Mouse (Mus musculus) CH12.LX (cell line): ENCODE measurements at regions not wholly inside any gene's neighbourhood (a gene's known extent, or its start where the extent isn't known, plus 50 kb on each side); places are given as distances from the start of the nearest gene placed in this dataset.

Experiments used
- DNase-seq: peaks from one replicate; pipeline ENCODE4 v3.0.0-alpha.2; 2013; ENCODE audit errors: extremely low read depth
- H3K27ac ChIP-seq: 2 replicates; pipeline ENCODE4 v1.5.1; 2012; ENCODE audit warnings: low read depth, mild to moderate bottlenecking, control low read depth, moderate library complexity; ENCODE audit not compliant: insufficient read depth
- H3K27me3 ChIP-seq: replicated peaks from 2 replicates; pipeline ENCODE3; 2012; ENCODE audit warnings: inconsistent platforms
- H3K36me3 ChIP-seq, 2 experiments: replicated peaks in 1 of 2; 2 replicates each; pipeline versions ENCODE3 to v1.6.1; 2012; ENCODE audit warnings: inconsistent platforms in 1 of 2, low read length in 1 of 2, mild to moderate bottlenecking in 1 of 2, mixed read lengths in 1 of 2, moderate library complexity in 1 of 2; ENCODE audit not compliant: control insufficient read depth in 1 of 2, insufficient read depth in 1 of 2
- H3K4me1 ChIP-seq, 2 experiments: 2 replicates each; pipeline ENCODE4 v1.6.1; 2012; ENCODE audit warnings: inconsistent platforms in 1 of 2, moderate library complexity in 1 of 2; ENCODE audit not compliant: insufficient read depth in 2 of 2, control insufficient read depth in 1 of 2
- H3K4me2 ChIP-seq: 2 replicates; pipeline ENCODE4 v1.6.1; 2012; ENCODE audit warnings: low read depth, mild to moderate bottlenecking, control low read depth; ENCODE audit not compliant: poor library complexity, insufficient read depth, severe bottlenecking
- H3K4me3 ChIP-seq, 3 experiments: fragments of 150-350 bp in 1 of 3; sonication (generic) in 1 of 3; replicated peaks in 1 of 3; 2 replicates each; pipeline versions ENCODE3 to v1.5.1; 2011 to 2012; ENCODE audit warnings: low read depth in 2 of 3, low read length in 2 of 3, mild to moderate bottlenecking in 2 of 3, moderate library complexity in 2 of 3, control low read depth in 1 of 3, improper control_type of control experiment in 1 of 3, inconsistent platforms in 1 of 3, mixed read lengths in 1 of 3; ENCODE audit not compliant: poor library complexity in 1 of 3
- H3K79me2 ChIP-seq: replicated peaks from 2 replicates; pipeline ENCODE4 v1.6.1; 2012; ENCODE audit warnings: mild to moderate bottlenecking, moderate library complexity; ENCODE audit not compliant: control insufficient read depth, poor library complexity, insufficient read depth, severe bottlenecking; ENCODE audit errors: extremely low read depth
- H3K9ac ChIP-seq: 2 replicates; pipeline ENCODE4 v1.6.1; 2012; ENCODE audit warnings: low read depth, mild to moderate bottlenecking, control low read depth, moderate library complexity; ENCODE audit not compliant: insufficient read depth
- H3K9me3 ChIP-seq: replicated peaks from 2 replicates; pipeline ENCODE3; 2012; ENCODE audit warnings: low read length, inconsistent platforms, mixed read lengths
- CHD1 ChIP-seq: IDR thresholded peaks from 2 replicates; pipeline ENCODE4 v1.6.1; 2012; ENCODE audit warnings: low read depth, low read length, improper control_type of control experiment, inconsistent platforms
- CHD2 ChIP-seq: IDR thresholded peaks from 2 replicates; pipeline ENCODE4 v1.6.1; 2011; ENCODE audit warnings: low read length, improper control_type of control experiment
- CTCF ChIP-seq, 2 experiments: IDR thresholded peaks in 1 of 2; conservative IDR thresholded peaks in 1 of 2; 2 replicates each; pipeline ENCODE4 v1.5.1; 2011 to 2012; ENCODE audit warnings: low read depth in 2 of 2, low read length in 2 of 2, improper control_type of control experiment in 1 of 2, inconsistent platforms in 1 of 2, mild to moderate bottlenecking in 1 of 2, moderate library complexity in 1 of 2
- ELF1 ChIP-seq: IDR thresholded peaks from 2 replicates; pipeline ENCODE4 v1.6.1; 2014; ENCODE audit warnings: low read depth, mild to moderate bottlenecking, inconsistent platforms, low read length, improper control_type of control experiment
- EP300 ChIP-seq: IDR thresholded peaks from 2 replicates; pipeline ENCODE4 v1.6.1; 2011; ENCODE audit warnings: low read length, improper control_type of control experiment
- ETS1 ChIP-seq: conservative IDR thresholded peaks from 2 replicates; pipeline ENCODE4 v1.6.1; 2012; ENCODE audit warnings: low read depth, mild to moderate bottlenecking, inconsistent platforms, low read length, improper control_type of control experiment, moderate library complexity
- GABPA ChIP-seq: IDR thresholded peaks from 2 replicates; pipeline ENCODE4 v1.6.1; 2012; ENCODE audit warnings: low read depth, low read length, improper control_type of control experiment, inconsistent platforms; ENCODE audit not compliant: insufficient replicate concordance
- HCFC1 ChIP-seq: IDR thresholded peaks from 2 replicates; pipeline ENCODE4 v1.6.1; 2012; ENCODE audit warnings: low read depth, mild to moderate bottlenecking, inconsistent platforms, low read length, improper control_type of control experiment
- IRF4 ChIP-seq: IDR thresholded peaks from 2 replicates; pipeline ENCODE4 v1.6.1; 2014; ENCODE audit warnings: low read depth, mild to moderate bottlenecking, inconsistent platforms, low read length, improper control_type of control experiment
- JUND ChIP-seq: conservative IDR thresholded peaks from 2 replicates; pipeline ENCODE4 v1.6.1; 2011; ENCODE audit warnings: low read depth, low read length, improper control_type of control experiment
- KAT2A ChIP-seq: IDR thresholded peaks from 2 replicates; pipeline ENCODE4 v1.6.1; 2012; ENCODE audit warnings: low read length, improper control_type of control experiment, inconsistent platforms; ENCODE audit not compliant: insufficient replicate concordance
- MAFK ChIP-seq: IDR thresholded peaks from 2 replicates; pipeline ENCODE4 v1.6.1; 2011; ENCODE audit warnings: low read length, improper control_type of control experiment; ENCODE audit not compliant: insufficient replicate concordance
- MAX ChIP-seq: IDR thresholded peaks from 2 replicates; pipeline ENCODE4 v1.6.1; 2011; ENCODE audit warnings: low read length, improper control_type of control experiment
- MAZ ChIP-seq: IDR thresholded peaks from 2 replicates; pipeline ENCODE4 v1.6.1; 2012; ENCODE audit warnings: low read depth, mild to moderate bottlenecking, inconsistent platforms, low read length, improper control_type of control experiment, moderate library complexity
- MXI1 ChIP-seq: IDR thresholded peaks from 2 replicates; pipeline ENCODE4 v1.6.1; 2011; ENCODE audit warnings: mild to moderate bottlenecking, low read depth, low read length, improper control_type of control experiment
- NELFE ChIP-seq: IDR thresholded peaks from 2 replicates; pipeline ENCODE4 v1.6.1; 2011; ENCODE audit warnings: low read depth, low read length, improper control_type of control experiment
- NRF1 ChIP-seq: IDR thresholded peaks from 2 replicates; pipeline ENCODE4 v1.6.1; 2014; ENCODE audit warnings: low read depth, mild to moderate bottlenecking, inconsistent platforms, low read length, improper control_type of control experiment, moderate library complexity
- PAX5 ChIP-seq: IDR thresholded peaks from 2 replicates; pipeline ENCODE4 v1.6.1; 2012; ENCODE audit warnings: low read length, inconsistent platforms, mixed read lengths
- POLR2A ChIP-seq: IDR thresholded peaks from 2 replicates; pipeline ENCODE4 v1.6.1; 2011; ENCODE audit warnings: low read depth, mild to moderate bottlenecking, improper control_type of control experiment, low read length
- POLR2AphosphoS2 ChIP-seq: IDR thresholded peaks from 2 replicates; pipeline ENCODE4 v1.6.1; 2011; ENCODE audit warnings: low read depth, low read length, improper control_type of control experiment
- RAD21 ChIP-seq: IDR thresholded peaks from 2 replicates; pipeline ENCODE4 v1.6.1; 2011; ENCODE audit warnings: low read depth, mild to moderate bottlenecking, low read length, improper control_type of control experiment, moderate library complexity
- RCOR1 ChIP-seq: conservative IDR thresholded peaks from 2 replicates; pipeline ENCODE4 v1.6.1; 2012; ENCODE audit warnings: low read depth, mild to moderate bottlenecking, inconsistent platforms, low read length, improper control_type of control experiment
- TBP ChIP-seq: conservative IDR thresholded peaks from 2 replicates; pipeline ENCODE4 v1.6.1; 2011; ENCODE audit warnings: low read depth, low read length, improper control_type of control experiment
- TCF12 ChIP-seq: IDR thresholded peaks from 2 replicates; pipeline ENCODE4 v1.6.1; 2014; ENCODE audit warnings: low read depth, mild to moderate bottlenecking, inconsistent platforms, low read length, improper control_type of control experiment
- USF2 ChIP-seq: conservative IDR thresholded peaks from 2 replicates; pipeline ENCODE4 v1.6.1; 2011; ENCODE audit warnings: low read depth, low read length, improper control_type of control experiment
- ZC3H11A ChIP-seq: IDR thresholded peaks from 2 replicates; pipeline ENCODE4 v1.6.1; 2012; ENCODE audit warnings: low read depth, mild to moderate bottlenecking, inconsistent platforms, low read length, improper control_type of control experiment
- ZKSCAN1 ChIP-seq: IDR thresholded peaks from 2 replicates; pipeline ENCODE4 v1.6.1; 2012; ENCODE audit warnings: low read depth, inconsistent platforms, low read length, improper control_type of control experiment, borderline replicate concordance
- ZMIZ1 ChIP-seq: IDR thresholded peaks from 2 replicates; pipeline ENCODE4 v1.6.1; 2012; ENCODE audit warnings: low read depth, mild to moderate bottlenecking, inconsistent platforms, low read length, improper control_type of control experiment
- ZNF384 ChIP-seq: IDR thresholded peaks from 2 replicates; pipeline ENCODE4 v1.6.1; 2012; ENCODE audit warnings: low read depth, low read length, improper control_type of control experiment, inconsistent platforms
- dilution Hi-C: fragments of 300-500 bp; cut with MboI; formaldehyde crosslinking; loops from 2 replicates; pipeline ENCODE4 v1.14.3; 2020; ENCODE audit warnings: low sequenced_read_pairs; ENCODE audit not compliant: extremely low pct_unique_long_range_greater_than_20kb, extremely low pct_ligation_motif_present
- in situ Hi-C: fragments of 300-500 bp; cut with MboI; formaldehyde crosslinking; loops from 3 replicates; pipeline ENCODE4 v1.14.3; 2019; ENCODE audit warnings: low sequenced_read_pairs, low pct_ligation_motif_present, low pct_unique_long_range_greater_than_20kb, mixed read lengths

DNA sequence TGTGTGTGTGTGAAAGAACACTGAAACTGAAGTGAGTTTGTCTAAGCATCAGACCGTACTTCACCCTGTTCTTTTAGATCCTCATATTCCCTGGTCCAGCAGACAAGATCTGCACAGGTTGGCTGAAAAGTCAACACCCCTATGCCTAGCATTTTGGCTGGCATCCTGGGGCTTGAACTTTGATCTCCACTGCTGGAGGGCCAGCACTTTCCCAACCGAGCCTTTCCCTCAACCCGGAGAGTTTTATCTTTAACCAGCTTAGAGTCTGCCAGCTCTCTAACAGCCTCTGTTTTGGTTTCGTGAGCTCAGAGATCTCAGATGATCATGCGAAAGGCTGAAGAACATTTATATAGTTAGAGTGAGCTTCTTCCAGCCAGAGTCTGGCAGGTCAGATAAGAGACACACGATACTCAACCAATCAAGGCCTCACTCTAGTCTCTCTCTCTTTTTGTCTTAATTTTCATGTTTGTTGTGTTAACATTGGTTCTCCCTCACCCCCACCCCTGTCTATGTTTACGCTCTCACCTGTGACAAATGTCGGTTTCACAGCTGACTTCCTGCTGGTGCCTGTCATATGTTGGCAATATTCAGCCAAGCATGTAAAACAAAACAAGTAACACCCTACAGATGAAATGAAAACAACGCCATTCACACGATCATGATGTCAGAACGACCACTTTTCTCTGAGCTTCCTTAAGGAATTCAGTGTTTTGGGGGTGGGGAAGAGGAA is 162.7 kb upstream of the Tenm3 start:
- Histone ChIP-seq H3K79me2 (no peaks in the 10 kb centered on the region), H3K4me2 (no peak overlapping the region), H3K4me3 (no peak overlapping the region), H3K9me3 (peaks cover 72% of the 10 kb centered on the region), H3K9ac (no peak overlapping the region), H3K27ac (no peak overlapping the region), H3K4me1 (no peaks in the 10 kb centered on the region), H3K27me3 (no peaks in the 10 kb centered on the region), H3K36me3 (no peaks in the 10 kb centered on the region)
- dilution Hi-C loops: no loop called here
- in situ Hi-C loops: no loop called here
- DNase-seq: no peak
- TF ChIP-seq RCOR1 (no peak), ELF1 (no peak), EP300 (no peak), CHD2 (no peak), CHD1 (no peak), NRF1 (no peak), POLR2A (no peak), TBP (no peak), KAT2A (no peak), ZNF384 (no peak), MAFK (no peak), NELFE (no peak), POLR2AphosphoS2 (no peak), MXI1 (no peak), JUND (no peak), ZKSCAN1 (no peak), GABPA (no peak)

DNA sequence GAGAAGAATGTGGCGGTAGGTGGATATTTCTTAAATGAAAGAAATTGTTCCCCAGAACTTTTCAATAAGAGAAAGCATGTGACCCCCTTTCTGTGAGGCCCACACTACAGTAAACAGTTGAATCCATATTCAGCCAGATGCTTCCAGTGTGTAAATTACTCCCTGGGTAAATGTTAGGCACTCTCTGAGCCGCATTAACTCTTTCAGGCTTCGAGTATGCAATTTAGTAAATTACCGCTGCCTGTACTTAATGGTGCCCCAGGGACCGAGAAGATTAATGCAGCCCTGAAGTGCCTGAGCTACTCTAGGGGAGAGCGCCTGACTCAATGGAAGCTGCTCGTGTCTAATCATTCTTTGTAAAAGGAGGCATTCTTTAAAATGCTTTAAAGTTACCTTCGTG is 137.9 kb upstream of the Tenm3 start:
- no peak overlapping the region for H3K4me3 ChIP-seq
- dilution Hi-C loops: no loop called here

More for the DNA sequence above, 137.9 kb upstream of the Tenm3 start:
- Histone ChIP-seq H3K79me2 (no peaks in the 10 kb centered on the region), H3K9ac (no peak overlapping the region), H3K27ac (no peak overlapping the region), H3K9me3 (peaks cover 27% of the 10 kb centered on the region), H3K4me2 (no peak overlapping the region), H3K4me1 (no peaks in the 10 kb centered on the region), H3K36me3 (no peaks in the 10 kb centered on the region), H3K27me3 (no peaks in the 10 kb centered on the region)
- in situ Hi-C loops: no loop called here
- TF ChIP-seq RAD21 (no peak), ZMIZ1 (no peak), MAZ (no peak), IRF4 (no peak), CHD2 (no peak), NELFE (no peak), PAX5 (no peak), MAX (no peak), ETS1 (no peak), USF2 (no peak), CTCF (conservative IDR thresholded peaks at IDR 0.05 in 1 of 2, IDR thresholded peaks at IDR 0.05 in 1 of 2; ENCODE audit: low read depth in 2 of 2, low read length in 2 of 2) (no peak), HCFC1 (no peak), POLR2AphosphoS2 (no peak), GABPA (no peak), TCF12 (no peak), POLR2A (no peak), ZC3H11A (no peak), ELF1 (no peak)
- no peak for DNase-seq
